Mouse (Mus musculus): ENCODE results near the gene Slc35e4. TPM values are rescaled to one million over a fixed set of nuclear protein-coding genes. Genes with fewer than 3 reads are reported as not detected.
A peak's percentile ranks its signal among the peaks of the same experiment; 100 is the strongest.

Gene Slc35e4
- polyA plus RNA-seq, 1 experiment from 2014 or later, result 10.3 TPM

DNA sequence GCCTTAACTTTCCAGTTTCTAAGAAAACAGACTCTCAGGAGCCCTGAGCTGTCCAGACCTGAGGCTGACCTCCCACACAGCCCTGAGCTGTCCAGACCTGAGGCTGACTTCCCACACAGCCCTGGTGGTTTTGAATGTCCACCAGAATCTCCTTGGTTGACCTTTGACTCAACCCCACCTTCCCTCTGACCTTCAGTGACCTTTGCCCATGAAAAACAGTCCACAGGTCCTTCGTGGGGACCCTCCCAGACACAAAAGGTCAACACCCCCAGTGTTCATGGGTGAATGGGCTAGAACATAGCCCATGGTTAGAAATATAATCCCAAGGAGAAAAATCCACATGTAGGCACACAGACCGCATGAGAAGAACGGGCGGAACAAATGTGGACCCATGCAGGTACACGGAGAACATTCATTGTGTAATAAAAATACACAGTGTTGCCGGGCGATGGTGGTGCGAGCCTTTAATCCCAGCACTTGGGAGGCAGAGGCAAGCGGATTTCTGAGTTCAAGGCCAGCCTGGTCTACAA, 19.4 kb upstream of the Slc35e4 start:
- no peak for ATAC-seq
- WGBS, result 84% methylated on average over 9 of the region's 9 CpGs
- no peaks in the 10 kb centered on the region for H3K9me3 ChIP-seq

GRCm38 (mm10) chr11:3931511-3932211, 17.2 kb upstream of the Slc35e4 start, which contains the start of gene Tcn2:
Gene Tcn2 (minus strand): TSS chr11:3932159.
- H3K4me2 ChIP-seq (replicated peaks), result peak within 1 kb of the TSS; percentile 76
- no peak within 1 kb of the TSS for H3K27ac ChIP-seq
- H3K36me3 ChIP-seq, result 0 out of 2 replicates have a peak, but pooled peaks cover 3% of the 10 kb centered on the region
- H3K4me1 ChIP-seq (replicated peaks), result peaks cover 13% of the 10 kb centered on the region
- no peaks in the 10 kb centered on the region for H3K27me3 ChIP-seq
- H3K4me3 ChIP-seq (replicated peaks), result peak within 1 kb of the TSS; percentile 48
- peak; percentile 83 for ATAC-seq
- H3K9me3 ChIP-seq, result no peaks in the 10 kb centered on the region
- WGBS, result 0% methylated on average over 17 of the region's 26 CpGs
- H3K9ac ChIP-seq (replicated peaks), result peak within 1 kb of the TSS; percentile 66

More for the DNA sequence above, 19.4 kb upstream of the Slc35e4 start:
- no peaks in the 10 kb centered on the region for H3K27me3 ChIP-seq
- H3K36me3 ChIP-seq, result no peaks in the 10 kb centered on the region
- H3K4me2 ChIP-seq (replicated peaks), result no peak overlapping the region
- H3K4me1 ChIP-seq (replicated peaks), result peaks cover 13% of the 10 kb centered on the region
- no peak overlapping the region for H3K9ac ChIP-seq (replicated peaks)
- no peak overlapping the region for H3K4me3 ChIP-seq (replicated peaks)
- no peak overlapping the region for H3K27ac ChIP-seq

DNA sequence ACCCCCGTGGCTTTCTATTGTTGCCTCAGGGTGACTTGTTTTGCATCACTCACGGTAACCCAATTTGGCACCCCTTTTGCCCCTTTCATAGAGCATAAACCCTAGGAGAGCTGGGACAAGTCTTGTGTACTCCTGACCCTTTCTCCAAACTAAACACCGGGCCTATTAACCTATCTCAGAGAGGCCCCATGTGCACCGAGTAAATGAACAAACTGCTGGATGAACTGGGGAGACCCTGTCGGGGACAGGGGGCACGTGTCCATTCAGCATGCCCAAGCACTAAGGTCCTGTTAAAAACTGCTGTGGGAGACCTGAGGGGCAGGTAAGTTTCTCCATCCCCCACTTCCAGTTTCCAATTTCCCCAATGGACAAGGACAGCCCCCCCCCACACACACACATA, 16.5 kb upstream of the Slc35e4 start:
- Histone ChIP-seq H3K4me1 (replicated peaks) (peaks cover 13% of the 10 kb centered on the region), H3K27me3 (no peaks in the 10 kb centered on the region), H3K4me2 (replicated peaks) (peak overlapping the region; percentile 76), H3K9me3 (no peaks in the 10 kb centered on the region), H3K27ac (no peak overlapping the region), H3K9ac (replicated peaks) (0 out of 2 replicates have a peak overlapping the region, but pooled peaks have one; percentile 66), H3K4me3 (replicated peaks) (peak overlapping the region; percentile 48), H3K36me3 (0 out of 2 replicates have a peak, but pooled peaks cover 9% of the 10 kb centered on the region)
- 28% methylated on average over 6 of the region's 6 CpGs for WGBS
- ATAC-seq, result no peak

- H3K4me1 ChIP-seq (replicated peaks), result peaks cover 13% of the 10 kb centered on the region
- no peaks in the 10 kb centered on the region for H3K9me3 ChIP-seq
- H3K9ac ChIP-seq (replicated peaks), result no peak overlapping the region
- no peak overlapping the region for H3K4me2 ChIP-seq (replicated peaks)
- WGBS, result 85% methylated on average over 4 of the region's 4 CpGs
- H3K27ac ChIP-seq, result no peak overlapping the region
- no peaks in the 10 kb centered on the region for H3K27me3 ChIP-seq
- ATAC-seq, result no peak
- H3K4me3 ChIP-seq (replicated peaks), result no peak overlapping the region
- H3K36me3 ChIP-seq, result 0 out of 2 replicates have a peak, but pooled peaks cover 13% of the 10 kb centered on the region
Observed at GRCm38 (mm10) chr11:3930019-3930418, 15.6 kb upstream of the Slc35e4 start.

DNA sequence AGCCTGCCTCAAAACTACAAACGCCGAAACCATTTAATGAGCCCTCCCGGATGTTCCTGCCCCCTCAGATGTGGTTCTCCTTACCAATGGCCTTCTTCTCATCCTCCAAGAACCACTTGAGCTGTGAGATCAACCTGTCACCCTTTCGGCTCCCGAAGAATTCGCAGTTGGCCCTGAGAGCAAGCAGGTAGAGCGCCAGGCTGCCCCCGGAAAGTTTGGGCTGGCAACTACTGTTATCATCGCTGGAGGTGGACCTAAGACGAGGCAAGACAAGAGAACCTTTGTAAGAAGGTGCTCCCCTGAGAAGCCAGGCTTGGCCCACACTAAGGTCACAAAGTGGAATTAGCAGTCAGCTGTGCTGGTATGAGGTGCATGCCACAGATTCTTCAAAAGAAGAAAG, 11.5 kb upstream of the Slc35e4 start:
- 90% methylated on average over 10 of the region's 10 CpGs for WGBS
- Histone ChIP-seq H3K9me3 (no peaks in the 10 kb centered on the region), H3K27ac (no peak overlapping the region), H3K4me3 (replicated peaks) (no peak overlapping the region), H3K9ac (replicated peaks) (no peak overlapping the region), H3K27me3 (no peaks in the 10 kb centered on the region), H3K36me3 (peaks cover 24% of the 10 kb centered on the region), H3K4me1 (replicated peaks) (peaks cover 2% of the 10 kb centered on the region), H3K4me2 (replicated peaks) (no peak overlapping the region)
- no peak for ATAC-seq

- H3K27ac ChIP-seq, result no peak overlapping the region
- no peaks in the 10 kb centered on the region for H3K9me3 ChIP-seq
- no peaks in the 10 kb centered on the region for H3K4me1 ChIP-seq (replicated peaks)
- no peak for ATAC-seq
- no peaks in the 10 kb centered on the region for H3K27me3 ChIP-seq
- 97% methylated on average over 6 of the region's 6 CpGs for WGBS
- no peak overlapping the region for H3K4me3 ChIP-seq (replicated peaks)
- no peak overlapping the region for H3K4me2 ChIP-seq (replicated peaks)
- no peak overlapping the region for H3K9ac ChIP-seq (replicated peaks)
- peaks cover 24% of the 10 kb centered on the region for H3K36me3 ChIP-seq
Observed at GRCm38 (mm10) chr11:3922731-3923130, 8.3 kb upstream of the Slc35e4 start.

GRCm38 (mm10) chr11:3922115-3922514, 7.7 kb upstream of the Slc35e4 start:
- Histone ChIP-seq H3K9me3 (no peaks in the 10 kb centered on the region), H3K4me2 (replicated peaks) (no peak overlapping the region), H3K9ac (replicated peaks) (no peak overlapping the region), H3K36me3 (peaks cover 24% of the 10 kb centered on the region), H3K4me3 (replicated peaks) (no peak overlapping the region), H3K27me3 (no peaks in the 10 kb centered on the region), H3K4me1 (replicated peaks) (no peaks in the 10 kb centered on the region), H3K27ac (no peak overlapping the region)
- whole genome bisulfite sequencing, result 96% methylated on average over 9 of the region's 9 CpGs
- ATAC-seq, result no peak

DNA sequence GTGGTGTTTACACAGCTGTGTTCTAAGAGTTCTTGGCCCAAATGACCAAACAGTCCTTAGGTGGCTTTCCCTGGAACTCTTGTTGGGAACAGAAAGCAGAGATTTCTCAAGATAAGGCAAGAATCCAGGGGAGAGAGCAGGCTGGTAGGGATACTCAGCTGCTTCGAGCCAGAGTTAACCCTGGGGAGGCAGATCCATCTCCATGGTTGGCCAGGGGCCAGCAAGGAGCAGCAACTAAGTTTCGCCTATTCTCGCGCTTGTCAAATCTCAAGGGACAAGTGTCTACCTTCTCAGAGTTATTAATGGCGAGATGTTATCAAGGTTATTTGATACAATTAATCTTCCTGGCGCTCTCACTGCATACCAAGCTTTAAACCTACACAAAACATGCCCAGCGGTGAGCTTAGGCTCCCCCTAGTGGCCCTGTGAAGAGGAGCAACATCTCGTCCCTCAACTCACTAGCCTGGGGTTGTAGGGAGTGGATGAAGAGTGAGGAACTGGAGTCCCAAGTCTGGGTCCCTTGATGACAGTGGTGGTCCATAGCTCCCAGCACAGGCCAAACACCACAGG, 6.9 kb upstream of the Slc35e4 start:
- H3K4me1 ChIP-seq (replicated peaks), result no peaks in the 10 kb centered on the region
- no peaks in the 10 kb centered on the region for H3K27me3 ChIP-seq
- no peaks in the 10 kb centered on the region for H3K9me3 ChIP-seq
- no peak overlapping the region for H3K4me3 ChIP-seq (replicated peaks)
- peaks cover 18% of the 10 kb centered on the region for H3K36me3 ChIP-seq
- ATAC-seq, result no peak
- 29% methylated on average over 8 of the region's 8 CpGs for WGBS
- no peak overlapping the region for H3K9ac ChIP-seq (replicated peaks)
- H3K27ac ChIP-seq, result no peak overlapping the region
- H3K4me2 ChIP-seq (replicated peaks), result no peak overlapping the region

DNA sequence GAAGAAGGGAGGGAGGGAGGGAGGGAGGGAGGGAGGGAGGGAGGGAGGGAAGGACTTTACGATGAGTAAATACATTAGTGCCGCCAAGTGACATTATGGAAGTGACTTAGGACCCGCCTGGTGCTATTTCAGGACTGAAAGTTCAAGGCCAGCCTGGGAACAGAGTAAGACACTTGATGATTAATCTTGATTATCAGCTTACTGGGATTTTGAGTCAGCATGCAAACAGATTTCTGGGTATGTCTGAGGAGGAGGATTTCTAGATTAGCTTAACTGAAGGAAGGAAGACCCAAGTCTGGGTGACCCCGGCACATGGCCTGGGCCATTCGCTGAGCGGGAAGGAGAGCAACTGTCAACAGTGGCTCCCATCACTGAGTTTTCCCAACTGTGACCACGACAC, 6.0 kb upstream of the Slc35e4 start:
- H3K27ac ChIP-seq, result no peak overlapping the region
- no peak overlapping the region for H3K4me3 ChIP-seq (replicated peaks)
- no peak overlapping the region for H3K4me2 ChIP-seq (replicated peaks)
- H3K27me3 ChIP-seq, result peaks cover 3% of the 10 kb centered on the region; the same call in 1 of the 2 replicates
- H3K9me3 ChIP-seq, result no peaks in the 10 kb centered on the region
- ATAC-seq, result no peak
- H3K9ac ChIP-seq (replicated peaks), result no peak overlapping the region
- 88% methylated on average over 7 of the region's 7 CpGs for WGBS
- no peaks in the 10 kb centered on the region for H3K4me1 ChIP-seq (replicated peaks)
- H3K36me3 ChIP-seq, result peaks cover 11% of the 10 kb centered on the region

DNA sequence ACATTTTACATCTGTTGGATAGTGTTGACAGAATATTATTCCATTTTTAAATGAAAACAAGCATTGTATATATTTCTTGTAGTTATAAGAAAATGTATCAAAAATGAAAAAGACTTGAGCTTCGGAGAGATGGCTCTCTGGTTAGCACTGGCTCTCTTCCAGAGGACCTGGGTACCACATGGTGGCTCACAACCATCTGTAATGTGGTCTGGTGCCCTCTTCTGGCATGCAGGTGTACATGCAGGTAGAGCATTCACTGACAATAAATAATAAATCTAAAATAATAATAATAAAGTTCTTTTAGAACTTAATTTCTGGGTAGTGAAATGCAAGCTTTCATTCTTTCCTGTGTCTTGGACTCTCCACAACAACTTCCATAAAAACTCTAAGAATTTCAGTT, 4.3 kb upstream of the Slc35e4 start:
- peaks cover 5% of the 10 kb centered on the region; the same call in 1 of the 2 replicates for H3K4me1 ChIP-seq (replicated peaks)
- no peak overlapping the region for H3K27ac ChIP-seq
- H3K4me3 ChIP-seq (replicated peaks), result no peak overlapping the region
- H3K9ac ChIP-seq (replicated peaks), result no peak overlapping the region
- H3K27me3 ChIP-seq, result peaks cover 3% of the 10 kb centered on the region; the same call in 1 of the 2 replicates
- 68% methylated on average over 1 of the region's 1 CpGs for WGBS
- H3K36me3 ChIP-seq, result peaks cover 9% of the 10 kb centered on the region
- no peak overlapping the region for H3K4me2 ChIP-seq (replicated peaks)
- no peaks in the 10 kb centered on the region for H3K9me3 ChIP-seq
- no peak for ATAC-seq

GRCm38 (mm10) chr11:3913316-3914108, 952 bp downstream of the Slc35e4 start:
- under 1% methylated on average over 65 of the region's 65 CpGs for WGBS
- H3K36me3 ChIP-seq, result no peaks in the 10 kb centered on the region
- peak overlapping the region; percentile 89 for H3K4me2 ChIP-seq (replicated peaks)
- peak overlapping the region; percentile 64 for H3K4me3 ChIP-seq (replicated peaks)
- H3K27ac ChIP-seq, result peak overlapping the region; percentile 65
- peaks cover 8% of the 10 kb centered on the region; the same call in 1 of the 2 replicates for H3K27me3 ChIP-seq
- no peaks in the 10 kb centered on the region for H3K9me3 ChIP-seq
- peaks cover 39% of the 10 kb centered on the region for H3K4me1 ChIP-seq (replicated peaks)
- peak; percentile 84 for ATAC-seq
- H3K9ac ChIP-seq (replicated peaks), result peak overlapping the region; percentile 75

Measured in midbrain, embryonic 13.5 days (tissue).